Mouse (Mus musculus): ENCODE data around the gene Mfsd8. TPM values are rescaled to one million over a fixed set of nuclear protein-coding genes. Genes with fewer than 3 reads are reported as not detected.
"Not testable (repeated sequence)": the region's sequence is repeated elsewhere in the genome, so short reads cannot be mapped to it uniquely, and the experiment has no call there.

Mfsd8 gene
- total RNA-seq (2021): 10 to 100 TPM; 20.0 to 20.1 TPM
- long read RNA-seq, experiment 1, transcript Mfsd8-201 (12 exons, 3,151 nt): major isoform, 14 of 21 reads
- long read RNA-seq, experiment 1, partial matches to known transcripts: 0 of 21 reads
- long read RNA-seq, experiment 1, other reads (novel, unspliced or antisense): 7 of 21 reads
- long read RNA-seq, experiment 2, transcript Mfsd8-201 (12 exons, 3,151 nt): major isoform, 19 of 28 reads
- long read RNA-seq, experiment 2, partial matches to known transcripts: 5 of 28 reads
- long read RNA-seq, experiment 2, other reads (novel, unspliced or antisense): 4 of 28 reads

DNA sequence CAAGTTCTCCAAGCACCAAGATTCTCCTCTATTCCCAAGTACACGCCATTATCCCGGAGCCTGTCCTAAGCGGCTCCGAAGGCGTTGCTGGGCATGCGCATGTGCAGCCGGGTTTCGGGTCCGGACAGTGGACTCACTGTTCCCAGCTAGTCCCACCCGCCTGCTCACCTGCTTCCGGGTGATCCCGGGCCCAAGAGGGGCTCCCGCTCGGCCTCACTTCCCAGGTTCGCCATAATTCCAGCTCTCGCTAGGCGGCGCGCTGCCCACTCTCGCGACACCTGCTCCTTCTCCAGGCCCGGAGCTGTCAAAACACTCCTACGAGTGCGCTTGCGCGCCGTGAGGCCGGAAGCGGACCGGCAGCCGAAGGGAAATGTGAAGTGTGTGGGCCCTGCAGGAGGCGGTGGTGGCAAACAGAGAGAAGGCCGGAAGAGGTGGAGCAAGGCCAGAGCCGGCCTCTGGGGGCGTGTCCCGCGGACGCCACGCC lies at the start of gene Mfsd8:
Gene Mfsd8 (minus strand): TSS at position 414 of the 484 bp plus-strand sequence.
- peak; percentile 94 to 96 for DNase-seq (ENCODE audit: low spot score in 2 of 2)

- peak; percentile 8 to 21 for DNase-seq (ENCODE audit: low spot score in 2 of 2)
These were observed 47.6 kb upstream of the Mfsd8 start for GRCm38 (mm10) chr3:40894336-40894735.

DNA sequence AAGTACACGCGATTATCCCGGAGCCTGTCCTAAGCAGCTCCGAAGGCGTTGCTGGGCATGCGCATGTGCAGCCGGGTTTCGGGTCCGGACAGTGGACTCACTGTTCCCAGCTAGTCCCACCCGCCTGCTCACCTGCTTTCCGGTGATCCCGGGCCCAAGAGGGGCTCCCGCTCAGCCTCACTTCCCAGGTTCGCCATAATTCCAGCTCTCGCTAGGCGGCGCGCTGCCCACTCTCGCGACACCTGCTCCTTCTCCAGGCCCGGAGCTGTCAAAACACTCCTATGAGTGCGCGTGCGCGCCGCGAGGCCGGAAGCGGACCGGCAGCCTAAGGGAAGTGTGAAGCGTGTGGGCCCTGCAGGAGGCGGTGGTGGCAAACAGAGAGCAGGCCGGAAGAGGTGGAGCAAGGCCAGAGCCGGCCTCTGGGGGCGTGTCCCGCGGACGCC lies 47.2 kb upstream of the Mfsd8 start:
- DNase-seq (ENCODE audit: low spot score in 2 of 2): peak; percentile 97 to 98

- DNase-seq (ENCODE audit: low spot score in 2 of 2): not testable (repeated sequence)
These were observed 6.5 kb upstream of the Mfsd8 start for GRCm38 (mm10) chr3:40853123-40853738.

DNA sequence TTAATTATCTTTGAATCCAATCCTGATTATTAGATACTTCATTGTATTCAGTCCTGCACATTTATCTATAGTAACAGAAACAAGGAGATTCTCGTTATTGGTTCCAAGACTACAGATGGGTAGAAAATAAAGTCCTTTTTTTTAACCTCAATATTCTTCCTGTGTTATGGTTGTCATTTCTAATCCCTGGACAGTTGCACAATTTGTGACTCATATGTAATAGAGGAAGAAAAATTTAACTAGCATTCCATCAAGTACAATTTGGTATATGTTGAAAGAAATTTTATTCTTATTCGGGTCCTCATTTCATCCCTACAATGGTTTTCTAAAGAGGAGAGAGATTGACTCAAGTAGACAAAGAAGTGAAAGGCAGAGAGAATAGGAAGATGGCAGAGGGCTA lies 1.2 kb upstream of the Mfsd8 start:
- not testable (repeated sequence) for DNase-seq (ENCODE audit: low spot score in 2 of 2)

GRCm38 (mm10) chr3:40847018-40847417 lies 332 bp upstream of the Mfsd8 start:
- peak; percentile 48 to 54 for DNase-seq (ENCODE audit: low spot score in 2 of 2)

- not testable (repeated sequence) for DNase-seq (ENCODE audit: low spot score in 2 of 2)
These were observed 101 bp upstream of the Mfsd8 start, which contains the start of gene Abhd18 for GRCm38 (mm10) chr3:40846957-40847017. TSS of gene Abhd18 (plus strand) at chr3:40846970.

- DNase-seq (ENCODE audit: low spot score in 2 of 2): not testable (repeated sequence)
These were observed 1.2 kb downstream of the Mfsd8 start for GRCm38 (mm10) chr3:40845521-40845920.

- no peak for DNase-seq (ENCODE audit: low spot score in 2 of 2)
These were observed 33.4 kb downstream of the Mfsd8 start for GRCm38 (mm10) chr3:40813275-40813674.

GRCm38 (mm10) chr3:40809894-40810293 lies 36.8 kb downstream of the Mfsd8 start:
- no peak for DNase-seq (ENCODE audit: low spot score in 2 of 2)

DNA sequence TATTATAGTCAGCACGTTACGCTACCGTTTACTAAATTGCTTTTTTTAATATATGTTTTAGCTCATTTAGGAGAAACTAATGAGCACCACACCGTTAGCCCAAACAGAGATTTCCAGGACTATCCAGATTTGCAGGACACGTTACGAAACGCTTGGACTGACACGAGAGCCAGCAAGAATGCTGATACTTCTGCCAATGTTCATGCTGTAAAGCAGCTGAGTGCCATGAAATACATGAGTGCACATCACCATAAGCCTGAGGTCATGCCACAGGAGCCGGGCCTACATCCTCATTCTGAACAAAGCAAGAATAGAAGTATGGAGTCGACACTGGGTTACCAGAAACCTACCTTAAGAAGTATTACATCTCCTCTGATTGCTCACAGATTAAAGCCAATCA lies 38.0 kb downstream of the Mfsd8 start:
- no peak for DNase-seq (ENCODE audit: low spot score in 2 of 2)

GRCm38 (mm10) chr3:40806871-40807270 lies 39.8 kb downstream of the Mfsd8 start:
- DNase-seq (ENCODE audit: low spot score in 2 of 2): no peak

GRCm38 (mm10) chr3:40800373-40800823 lies 46.3 kb downstream of the Mfsd8 start:
- peak in 1 of 2 experiments; percentile 17 for DNase-seq (ENCODE audit: low spot score in 2 of 2)

GRCm38 (mm10) chr3:40799530-40800372 lies 46.9 kb downstream of the Mfsd8 start, which contains the start of gene Plk4:
TSS of gene Plk4 (plus strand) at chr3:40800019.
- peak; percentile 93 to 96 for DNase-seq (ENCODE audit: low spot score in 2 of 2)

DNA sequence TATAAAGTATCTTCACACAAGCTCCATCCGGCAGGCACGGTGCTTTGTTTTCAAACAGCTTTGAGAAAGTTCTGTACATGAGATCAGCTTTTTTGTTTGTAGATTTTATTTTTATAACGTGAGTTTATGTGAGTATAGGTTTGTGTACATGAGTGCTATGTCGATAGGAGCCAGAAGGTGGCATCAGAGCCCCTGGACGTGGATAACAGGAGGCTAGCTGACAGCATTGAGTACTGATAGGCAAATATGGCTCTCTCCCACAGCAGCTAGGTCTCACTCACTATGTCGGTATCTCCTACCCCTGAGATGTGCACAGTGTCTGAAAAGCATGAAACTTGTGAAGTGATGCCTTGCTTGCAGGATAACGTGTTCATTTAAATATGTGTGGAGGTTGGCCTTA lies 48.2 kb downstream of the Mfsd8 start:
- DNase-seq (ENCODE audit: low spot score in 2 of 2): peak; percentile 9 to 36

- DNase-seq (ENCODE audit: low spot score in 2 of 2): no peak
These were observed 48.6 kb downstream of the Mfsd8 start for GRCm38 (mm10) chr3:40798054-40798453.

DNA sequence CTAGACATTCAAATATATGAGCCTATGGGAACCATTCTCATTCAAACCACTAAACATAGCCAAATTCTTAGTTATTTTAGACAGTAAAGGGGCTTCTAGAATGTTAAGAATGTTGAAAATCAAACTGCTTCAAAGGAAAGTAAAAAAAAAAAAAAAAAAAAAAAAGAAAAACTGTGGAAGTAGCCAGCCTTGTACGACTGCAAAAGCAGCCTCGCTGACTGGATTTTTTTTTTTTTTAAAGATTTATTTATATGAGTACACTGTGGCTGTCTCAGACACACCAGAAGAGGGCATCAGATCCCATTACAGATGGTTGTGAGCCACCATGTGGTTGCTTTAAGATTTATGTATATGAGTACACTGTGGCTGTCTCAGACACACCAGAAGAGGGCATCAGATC lies 52.9 kb downstream of the Mfsd8 start:
- DNase-seq (ENCODE audit: low spot score in 2 of 2): no peak

Other genes starting within 250 kb of the Mfsd8 start
- under 1 TPM; 0.17 to 0.35 TPM for gene Slc25a31, start 138.0 kb downstream of the Mfsd8 start, total RNA-seq (2021)
- 100 to 1,000 TPM; 120 to 124 TPM for gene Hspa4l, start 102.4 kb downstream of the Mfsd8 start, total RNA-seq (2021)
- 1 to 10 TPM; 3.6 to 4.5 TPM for gene Plk4, start 46.9 kb downstream of the Mfsd8 start, total RNA-seq (2021)
- gene Abhd18, start 84 bp upstream of the Mfsd8 start, total RNA-seq (2021): 10 to 100 TPM in 1 of 2 experiments, 1 to 10 TPM in 1; 8.1 to 15.1 TPM
- under 1 TPM in 1 of 2 experiments, not detected in 1; 0.24 TPM for gene 1700034I23Rik, start 55.7 kb upstream of the Mfsd8 start, total RNA-seq (2021)
- gene Larp1b, start 102.9 kb upstream of the Mfsd8 start, total RNA-seq (2021): 10 to 100 TPM; 17.8 to 20.0 TPM
- gene Pgrmc2, start 236.2 kb upstream of the Mfsd8 start, total RNA-seq (2021): 10 to 100 TPM; 47.1 to 50.5 TPM

Measured in layer of hippocampus, postnatal 14 days (tissue).